Mouse (Mus musculus): ENCODE results near the gene Cgnl1. TPM values are rescaled to one million over a fixed set of nuclear protein-coding genes. Genes with fewer than 3 reads are reported as not detected.

The Cgnl1 gene
- polyA plus RNA-seq, 1 experiment from 2014 or later: 6.2 TPM

DNA sequence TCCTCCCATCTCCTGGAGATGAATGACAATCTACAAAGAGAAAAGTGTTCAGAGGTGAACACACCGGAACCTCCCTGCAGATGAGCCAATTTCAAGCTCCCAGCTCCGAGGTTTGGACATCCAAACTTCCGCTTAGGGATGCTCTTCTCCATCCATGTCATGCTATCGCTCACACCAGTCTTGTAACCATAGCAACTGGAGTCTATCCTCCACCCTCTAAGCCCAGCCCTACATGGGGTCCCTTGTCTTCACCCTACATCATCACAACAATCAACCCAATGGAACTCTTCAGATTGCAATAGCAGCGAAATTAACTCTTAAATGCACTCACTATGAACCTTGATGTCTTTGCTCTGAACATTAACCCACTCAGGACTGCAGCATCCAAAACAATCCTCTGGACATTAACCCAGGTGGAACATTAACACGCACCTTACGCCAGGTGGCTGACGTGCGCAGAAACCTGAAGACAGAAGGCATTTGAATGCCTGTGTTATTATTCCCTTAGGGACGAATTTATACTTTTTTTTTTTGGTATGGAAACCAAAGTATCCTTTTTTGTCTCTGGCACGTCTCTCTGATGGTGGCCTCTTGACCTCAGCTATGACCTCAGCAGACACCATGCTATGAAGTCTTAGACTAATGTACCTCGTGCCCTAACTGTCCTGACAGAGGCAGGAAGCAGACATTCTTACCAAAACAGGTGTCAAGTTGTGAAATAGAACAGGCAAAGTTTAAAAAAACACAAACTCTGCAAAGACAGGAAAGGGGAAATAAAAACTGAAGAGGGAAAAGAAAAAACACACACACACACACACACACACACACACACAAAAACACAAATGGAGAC lies 33.1 kb downstream of the Cgnl1 start:
- no peak for ATAC-seq (replicated peaks)
- Histone ChIP-seq H3K4me2 (no peak overlapping the region), H3K9me3 (no peaks in the 10 kb centered on the region), H3K27ac (no peak overlapping the region), H3K36me3 (replicated peaks) (no peaks in the 10 kb centered on the region), H3K4me1 (no peaks in the 10 kb centered on the region), H3K9ac (no peak overlapping the region), H3K4me3 (no peak overlapping the region), H3K27me3 (replicated peaks) (no peaks in the 10 kb centered on the region)
- WGBS: 73% methylated on average over 12 of the region's 12 CpGs

DNA sequence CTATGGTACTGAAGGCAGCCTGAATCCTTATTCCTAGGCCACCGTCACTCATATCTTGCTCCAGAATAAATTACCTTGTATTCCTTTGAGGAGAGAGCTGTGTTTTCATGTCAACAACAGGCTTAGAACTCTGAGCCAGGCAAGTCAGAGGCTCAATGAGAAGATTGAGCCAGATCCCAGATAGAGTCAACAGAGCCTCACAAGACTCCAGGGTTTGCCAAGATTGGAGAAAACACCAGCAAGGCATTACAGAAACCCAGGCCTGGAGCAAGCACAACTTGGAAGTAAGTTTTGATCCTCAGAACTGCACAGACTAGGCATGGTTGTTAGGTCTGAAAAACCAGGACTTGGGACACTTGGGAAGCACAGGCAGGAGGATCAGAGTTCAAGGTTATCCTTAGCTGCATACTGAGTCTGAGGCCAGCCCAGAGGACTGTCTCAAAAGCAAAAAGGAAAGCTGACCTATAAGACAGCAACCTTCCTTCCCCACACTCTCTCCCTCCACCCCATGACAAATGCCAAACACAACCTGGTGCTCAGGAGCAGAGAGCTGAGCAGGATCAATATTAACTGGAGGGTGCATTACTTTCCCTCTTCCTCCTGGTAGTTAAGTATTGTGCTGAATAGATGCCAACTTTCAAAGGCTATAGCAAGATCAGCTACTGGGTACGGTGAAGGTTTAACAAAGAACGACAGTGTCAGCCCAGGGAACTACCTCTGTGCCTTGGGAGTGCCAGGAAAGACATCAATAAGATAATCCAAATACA lies 34.0 kb downstream of the Cgnl1 start:
- H3K4me2 ChIP-seq: no peak overlapping the region
- no peak for ATAC-seq (replicated peaks)
- no peaks in the 10 kb centered on the region for H3K9me3 ChIP-seq
- H3K36me3 ChIP-seq (replicated peaks): no peaks in the 10 kb centered on the region
- no peaks in the 10 kb centered on the region for H3K4me1 ChIP-seq
- WGBS: 64% methylated on average over 3 of the region's 3 CpGs
- no peak overlapping the region for H3K27ac ChIP-seq
- H3K4me3 ChIP-seq: no peak overlapping the region
- no peak overlapping the region for H3K9ac ChIP-seq
- no peaks in the 10 kb centered on the region for H3K27me3 ChIP-seq (replicated peaks)

DNA sequence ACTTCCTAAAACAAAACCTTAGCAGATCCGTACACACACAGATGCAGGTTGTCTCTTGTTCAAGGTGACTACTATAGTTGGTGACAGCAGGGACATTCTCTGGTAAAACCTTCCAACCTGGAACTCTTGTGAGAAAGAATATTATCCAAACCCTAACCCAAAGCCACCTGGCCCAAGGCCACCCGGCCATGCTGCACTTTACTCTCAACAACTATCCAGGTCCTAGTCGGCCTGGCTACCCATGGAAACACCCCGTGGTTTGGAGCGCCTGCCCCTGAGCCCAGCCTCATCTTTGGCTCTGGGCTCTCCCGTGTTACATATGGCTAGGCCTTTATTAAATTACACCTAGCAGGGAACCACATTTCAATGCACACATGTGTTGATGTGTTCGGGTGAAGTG lies 35.5 kb downstream of the Cgnl1 start:
- WGBS: 90% methylated on average over 7 of the region's 7 CpGs
- no peaks in the 10 kb centered on the region for H3K4me1 ChIP-seq
- no peak overlapping the region for H3K9ac ChIP-seq
- H3K9me3 ChIP-seq: no peaks in the 10 kb centered on the region
- H3K4me3 ChIP-seq: no peak overlapping the region
- H3K27me3 ChIP-seq (replicated peaks): no peaks in the 10 kb centered on the region
- no peak overlapping the region for H3K27ac ChIP-seq
- H3K4me2 ChIP-seq: no peak overlapping the region
- H3K36me3 ChIP-seq (replicated peaks): no peaks in the 10 kb centered on the region
- no peak for ATAC-seq (replicated peaks)

DNA sequence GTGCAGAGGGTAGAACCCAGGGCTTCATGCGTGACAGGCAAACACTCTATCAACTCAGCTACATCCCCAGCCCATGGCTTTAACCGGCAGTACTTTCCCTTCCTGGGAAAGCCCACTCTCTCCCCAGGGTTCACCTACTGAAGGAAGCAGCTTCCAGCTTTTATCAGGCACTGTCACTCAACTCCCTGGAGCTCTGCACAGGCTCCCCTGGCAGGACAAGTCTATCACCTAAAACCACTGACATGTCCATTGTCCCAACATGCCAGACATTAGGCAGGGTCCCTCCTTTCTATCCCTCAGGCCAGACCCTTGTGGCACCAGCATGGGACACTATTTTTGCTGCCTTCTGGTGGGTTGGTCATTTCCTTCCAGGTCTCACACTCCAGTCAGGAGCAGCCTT lies 37.8 kb downstream of the Cgnl1 start:
- Histone ChIP-seq H3K27ac (no peak overlapping the region), H3K36me3 (replicated peaks) (no peaks in the 10 kb centered on the region), H3K9ac (no peak overlapping the region), H3K9me3 (no peaks in the 10 kb centered on the region), H3K4me3 (no peak overlapping the region), H3K4me1 (no peaks in the 10 kb centered on the region), H3K27me3 (replicated peaks) (no peaks in the 10 kb centered on the region), H3K4me2 (no peak overlapping the region)
- WGBS: 85% methylated on average over 2 of the region's 2 CpGs
- no peak for ATAC-seq (replicated peaks)

DNA sequence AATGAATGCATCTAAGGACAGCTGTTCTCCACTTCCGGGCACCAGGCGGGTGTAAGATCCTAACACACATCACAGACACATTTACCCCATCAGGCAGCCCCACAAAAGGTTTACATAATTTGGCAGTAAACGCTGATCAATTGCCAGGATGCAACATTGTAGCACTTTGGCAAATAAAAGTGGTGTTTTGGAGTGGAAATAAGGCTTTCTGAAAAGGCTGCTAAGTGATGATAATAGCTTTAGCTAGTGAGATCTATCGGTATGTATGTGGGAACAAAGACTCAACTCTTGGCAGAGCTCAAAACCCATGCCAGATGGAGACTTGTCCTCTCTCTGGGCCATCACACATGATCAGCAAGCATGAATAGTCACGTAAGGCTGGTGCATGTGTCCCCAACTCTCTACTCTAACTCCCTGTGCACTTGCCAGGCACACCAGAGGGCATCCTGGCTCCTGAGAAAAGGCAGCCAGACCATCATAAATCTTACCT lies 42.5 kb downstream of the Cgnl1 start:
- no peak overlapping the region for H3K27ac ChIP-seq
- H3K9me3 ChIP-seq: no peaks in the 10 kb centered on the region
- H3K27me3 ChIP-seq (replicated peaks): no peaks in the 10 kb centered on the region
- no peak for ATAC-seq (replicated peaks)
- no peak overlapping the region for H3K4me3 ChIP-seq
- H3K9ac ChIP-seq: no peak overlapping the region
- 72% methylated on average over 5 of the region's 5 CpGs for WGBS
- no peak overlapping the region for H3K4me2 ChIP-seq
- H3K4me1 ChIP-seq: no peaks in the 10 kb centered on the region
- H3K36me3 ChIP-seq (replicated peaks): no peaks in the 10 kb centered on the region

DNA sequence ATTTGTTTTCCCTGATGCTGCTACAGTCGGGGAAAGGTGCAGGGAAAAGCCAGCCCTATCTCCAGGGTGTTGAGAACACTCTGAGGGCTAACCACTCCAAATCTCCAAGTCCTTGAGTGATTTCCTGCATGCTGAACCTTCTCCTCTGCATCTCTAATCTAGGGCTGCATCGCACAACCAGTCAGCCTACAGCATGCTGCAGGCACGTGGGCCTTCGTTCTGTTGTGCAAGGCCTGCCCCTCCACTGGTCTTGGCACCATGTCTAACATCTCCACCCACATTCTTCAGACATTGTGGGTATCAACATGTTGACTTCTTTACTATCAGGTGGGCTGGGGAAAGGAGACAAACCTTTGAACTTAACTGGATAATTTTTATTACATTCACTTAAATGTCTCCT lies 44.2 kb downstream of the Cgnl1 start:
- H3K36me3 ChIP-seq (replicated peaks): no peaks in the 10 kb centered on the region
- H3K4me3 ChIP-seq: no peak overlapping the region
- no peaks in the 10 kb centered on the region for H3K9me3 ChIP-seq
- H3K9ac ChIP-seq: no peak overlapping the region
- no peaks in the 10 kb centered on the region for H3K4me1 ChIP-seq
- H3K4me2 ChIP-seq: no peak overlapping the region
- 91% methylated on average over 4 of the region's 4 CpGs for WGBS
- no peak overlapping the region for H3K27ac ChIP-seq
- no peak for ATAC-seq (replicated peaks)
- H3K27me3 ChIP-seq (replicated peaks): no peaks in the 10 kb centered on the region

DNA sequence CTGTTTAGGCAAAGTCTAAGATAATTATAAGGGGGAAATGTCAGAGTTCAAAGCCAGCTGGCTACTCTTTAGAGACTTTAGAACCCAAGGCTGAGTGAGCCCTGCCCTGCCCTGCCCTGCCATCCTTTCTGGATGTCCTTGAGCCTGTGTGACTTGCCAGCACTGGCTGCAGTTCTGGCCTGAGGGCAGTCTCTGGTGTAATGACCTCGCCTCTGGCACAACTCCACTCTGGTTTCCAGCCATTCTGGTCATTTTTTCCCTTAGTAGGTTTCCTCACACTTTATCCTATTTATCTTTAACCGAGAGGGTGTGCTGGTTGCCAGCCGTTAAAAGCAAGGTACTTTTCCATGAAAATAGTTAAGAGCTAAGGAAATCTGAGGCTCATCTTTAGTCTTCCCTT lies 45.3 kb downstream of the Cgnl1 start:
- no peaks in the 10 kb centered on the region for H3K36me3 ChIP-seq (replicated peaks)
- no peaks in the 10 kb centered on the region for H3K4me1 ChIP-seq
- ATAC-seq (replicated peaks): no peak
- H3K4me2 ChIP-seq: no peak overlapping the region
- H3K27me3 ChIP-seq (replicated peaks): no peaks in the 10 kb centered on the region
- no peaks in the 10 kb centered on the region for H3K9me3 ChIP-seq
- no peak overlapping the region for H3K4me3 ChIP-seq
- no peak overlapping the region for H3K27ac ChIP-seq
- WGBS: 85% methylated on average over 3 of the region's 3 CpGs
- H3K9ac ChIP-seq: no peak overlapping the region

DNA sequence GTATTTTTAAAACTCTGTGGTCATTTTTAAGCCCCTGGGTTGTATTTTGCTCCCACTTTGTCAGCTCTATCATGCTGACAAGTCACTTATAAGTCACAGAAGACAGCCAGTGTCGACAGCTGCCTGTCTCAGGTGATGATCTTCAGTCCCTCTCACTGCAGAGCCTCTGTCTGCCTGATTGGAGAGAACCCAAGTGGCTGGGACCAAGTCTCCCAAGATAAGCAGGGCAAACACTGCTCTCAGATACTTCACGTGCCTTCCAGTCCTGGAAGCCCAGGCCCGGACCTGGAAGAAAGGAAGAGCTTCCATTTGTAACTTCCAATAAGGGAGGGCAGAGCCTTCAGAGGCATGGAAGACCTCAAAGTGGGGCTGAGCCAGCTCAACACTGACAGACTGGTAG lies 49.0 kb downstream of the Cgnl1 start:
- Histone ChIP-seq H3K9me3 (no peaks in the 10 kb centered on the region), H3K27me3 (replicated peaks) (no peaks in the 10 kb centered on the region), H3K36me3 (replicated peaks) (no peaks in the 10 kb centered on the region), H3K4me2 (no peak overlapping the region), H3K4me3 (no peak overlapping the region), H3K4me1 (no peaks in the 10 kb centered on the region), H3K9ac (no peak overlapping the region), H3K27ac (no peak overlapping the region)
- WGBS: 68% methylated on average over 3 of the region's 3 CpGs
- no peak for ATAC-seq (replicated peaks)

DNA sequence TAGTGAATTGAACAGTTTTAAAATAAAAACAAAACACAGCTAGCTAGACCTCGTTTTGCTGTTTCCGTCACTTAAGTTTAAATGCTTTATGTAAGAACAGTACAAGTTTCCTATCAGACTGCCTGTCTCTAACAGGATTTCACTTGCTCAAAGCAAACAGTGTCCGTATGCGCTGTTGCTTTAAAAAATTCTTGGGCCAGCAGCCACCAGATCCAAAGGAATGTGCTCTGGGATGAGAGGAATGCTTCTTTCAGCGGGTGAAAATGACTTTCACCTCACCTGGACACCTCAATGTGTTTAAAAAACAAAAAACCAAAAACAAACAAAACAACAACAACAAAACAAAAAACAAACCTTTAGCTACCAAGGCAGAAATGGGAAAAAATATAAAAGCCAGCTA lies 54.4 kb downstream of the Cgnl1 start:
- no peak for ATAC-seq (replicated peaks)
- Histone ChIP-seq H3K4me1 (no peaks in the 10 kb centered on the region), H3K4me3 (no peak overlapping the region), H3K27ac (no peak overlapping the region), H3K36me3 (replicated peaks) (no peaks in the 10 kb centered on the region), H3K9ac (no peak overlapping the region), H3K4me2 (no peak overlapping the region), H3K9me3 (no peaks in the 10 kb centered on the region), H3K27me3 (replicated peaks) (no peaks in the 10 kb centered on the region)
- WGBS: 72% methylated on average over 5 of the region's 5 CpGs

DNA sequence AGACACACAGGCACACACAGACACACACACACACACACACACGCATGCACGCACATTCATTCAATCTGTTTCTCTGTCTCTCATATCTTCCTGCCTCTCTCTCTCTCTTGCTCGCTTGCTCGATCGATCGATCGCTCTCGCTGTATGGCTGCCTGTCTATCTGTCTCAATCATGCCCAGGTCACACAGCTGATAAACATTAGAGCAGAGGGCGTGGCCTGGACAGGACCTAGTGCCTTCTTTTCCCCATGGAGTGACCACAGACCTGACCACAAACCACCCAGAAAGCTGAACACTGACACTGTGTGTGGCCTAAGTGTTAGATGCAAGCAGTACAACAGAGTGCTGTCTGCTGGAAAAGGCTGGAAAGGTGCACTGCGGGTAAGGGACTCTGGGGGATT lies 60.6 kb downstream of the Cgnl1 start:
- Histone ChIP-seq H3K9ac (no peak overlapping the region), H3K4me2 (no peak overlapping the region), H3K27me3 (replicated peaks) (no peaks in the 10 kb centered on the region), H3K4me1 (no peaks in the 10 kb centered on the region), H3K9me3 (no peaks in the 10 kb centered on the region), H3K36me3 (replicated peaks) (no peaks in the 10 kb centered on the region), H3K27ac (no peak overlapping the region), H3K4me3 (no peak overlapping the region)
- 86% methylated on average over 10 of the region's 10 CpGs for WGBS
- ATAC-seq (replicated peaks): no peak

DNA sequence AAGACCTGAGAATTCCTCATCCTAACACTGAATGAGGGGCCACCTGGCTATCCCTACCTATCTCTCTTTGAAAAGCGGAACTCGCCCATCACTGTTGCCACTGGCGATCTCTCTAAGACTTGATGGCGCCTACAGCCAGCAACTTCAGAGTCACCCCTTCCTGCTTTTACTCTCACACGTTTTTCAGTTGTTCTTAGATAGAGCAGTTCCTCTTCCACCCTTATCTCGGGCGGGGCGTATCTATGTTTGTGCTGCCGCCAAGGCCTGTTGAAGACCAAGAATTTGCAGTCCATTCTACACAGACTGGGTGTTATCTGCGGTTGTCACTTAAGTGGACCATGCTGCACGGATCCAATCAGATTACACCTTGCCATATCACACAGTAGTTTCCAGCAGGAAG lies 62.2 kb downstream of the Cgnl1 start:
- no peaks in the 10 kb centered on the region for H3K4me1 ChIP-seq
- H3K4me3 ChIP-seq: no peak overlapping the region
- H3K27me3 ChIP-seq (replicated peaks): no peaks in the 10 kb centered on the region
- H3K9ac ChIP-seq: no peak overlapping the region
- H3K9me3 ChIP-seq: no peaks in the 10 kb centered on the region
- no peak overlapping the region for H3K4me2 ChIP-seq
- 87% methylated on average over 11 of the region's 11 CpGs for WGBS
- no peaks in the 10 kb centered on the region for H3K36me3 ChIP-seq (replicated peaks)
- ATAC-seq (replicated peaks): no peak
- no peak overlapping the region for H3K27ac ChIP-seq

DNA sequence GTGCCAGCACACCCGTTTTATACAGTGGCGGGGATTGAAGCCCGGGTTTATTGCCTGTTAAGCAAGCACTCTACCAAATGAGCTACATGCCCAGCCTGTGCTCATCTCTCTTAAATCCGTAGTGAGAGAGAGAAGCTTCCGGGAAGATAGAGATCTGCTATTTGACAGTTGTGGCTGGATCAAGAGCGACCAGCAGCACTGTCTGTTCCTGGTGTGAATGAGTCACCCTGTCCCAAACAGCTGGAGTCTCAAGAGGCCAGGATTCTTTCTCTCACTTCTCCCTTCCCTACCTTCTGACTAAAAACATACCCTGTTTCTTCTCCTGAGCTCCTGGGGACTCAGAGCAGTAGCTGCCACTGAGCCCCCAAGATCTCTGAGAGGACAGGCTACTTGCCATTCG lies 63.4 kb downstream of the Cgnl1 start:
- Histone ChIP-seq H3K9me3 (no peaks in the 10 kb centered on the region), H3K4me3 (no peak overlapping the region), H3K27ac (no peak overlapping the region), H3K27me3 (replicated peaks) (no peaks in the 10 kb centered on the region), H3K9ac (no peak overlapping the region), H3K4me2 (no peak overlapping the region), H3K4me1 (no peaks in the 10 kb centered on the region), H3K36me3 (replicated peaks) (no peaks in the 10 kb centered on the region)
- no peak for ATAC-seq (replicated peaks)
- WGBS: 92% methylated on average over 7 of the region's 7 CpGs
